Mouse (Mus musculus): Measurements from ENCODE around the gene Pcx. TPM values are rescaled to one million over a fixed set of nuclear protein-coding genes. Genes with fewer than 3 reads are reported as not detected.

Pcx gene
- 1.5 and 1.7 TPM in 2 replicates for total RNA-seq (2023)

DNA sequence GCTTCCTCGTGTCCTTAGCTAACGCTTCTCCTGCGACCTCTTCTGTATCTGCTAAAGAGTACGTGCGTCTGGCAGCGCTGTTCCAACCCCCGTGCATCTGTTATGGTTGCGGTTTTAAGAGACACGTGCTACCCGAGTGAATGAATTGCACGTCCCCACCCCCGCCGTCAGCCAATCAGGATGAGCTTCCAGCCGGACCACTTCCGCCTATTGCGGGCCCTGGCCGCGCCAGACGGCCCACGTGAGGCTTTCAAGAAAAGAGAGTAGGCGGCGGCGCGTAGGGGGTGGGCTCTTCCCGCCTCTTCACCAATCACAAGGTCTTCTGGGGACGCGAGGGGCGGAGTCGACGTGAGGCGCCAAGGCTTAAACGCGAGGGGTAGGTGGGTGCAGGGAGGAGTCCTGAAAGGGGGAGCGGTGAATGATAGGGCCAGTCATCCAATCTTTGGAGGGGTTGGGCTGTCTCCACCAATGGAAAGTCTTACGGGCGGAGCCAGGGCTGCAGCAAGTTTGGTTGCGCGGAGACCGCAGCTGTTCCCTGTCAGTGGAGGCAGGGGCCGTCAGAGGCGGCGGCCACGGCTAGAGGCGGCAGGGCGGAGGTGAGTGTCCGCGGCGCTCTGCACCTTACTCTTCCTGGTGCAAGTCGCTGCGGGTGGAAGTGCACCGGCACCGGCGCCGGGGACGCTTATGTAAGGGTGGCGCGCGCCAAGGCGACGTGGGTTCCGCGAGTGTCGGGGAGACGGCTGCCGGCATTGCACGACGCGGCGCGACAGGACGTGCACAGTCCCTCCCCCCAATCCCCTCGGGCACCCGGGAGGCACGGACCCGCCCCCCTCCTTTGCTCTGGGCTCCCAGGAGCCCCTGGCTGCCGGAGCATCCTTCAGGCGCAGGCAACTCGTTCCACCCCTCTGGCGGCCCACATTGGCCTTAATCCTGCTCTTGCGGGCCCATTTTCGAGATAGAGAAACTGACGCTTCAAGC is at the start of gene Pcx:
TSS of gene Pcx (plus strand) at position 487 of the 978 bp plus-strand sequence.

DNA sequence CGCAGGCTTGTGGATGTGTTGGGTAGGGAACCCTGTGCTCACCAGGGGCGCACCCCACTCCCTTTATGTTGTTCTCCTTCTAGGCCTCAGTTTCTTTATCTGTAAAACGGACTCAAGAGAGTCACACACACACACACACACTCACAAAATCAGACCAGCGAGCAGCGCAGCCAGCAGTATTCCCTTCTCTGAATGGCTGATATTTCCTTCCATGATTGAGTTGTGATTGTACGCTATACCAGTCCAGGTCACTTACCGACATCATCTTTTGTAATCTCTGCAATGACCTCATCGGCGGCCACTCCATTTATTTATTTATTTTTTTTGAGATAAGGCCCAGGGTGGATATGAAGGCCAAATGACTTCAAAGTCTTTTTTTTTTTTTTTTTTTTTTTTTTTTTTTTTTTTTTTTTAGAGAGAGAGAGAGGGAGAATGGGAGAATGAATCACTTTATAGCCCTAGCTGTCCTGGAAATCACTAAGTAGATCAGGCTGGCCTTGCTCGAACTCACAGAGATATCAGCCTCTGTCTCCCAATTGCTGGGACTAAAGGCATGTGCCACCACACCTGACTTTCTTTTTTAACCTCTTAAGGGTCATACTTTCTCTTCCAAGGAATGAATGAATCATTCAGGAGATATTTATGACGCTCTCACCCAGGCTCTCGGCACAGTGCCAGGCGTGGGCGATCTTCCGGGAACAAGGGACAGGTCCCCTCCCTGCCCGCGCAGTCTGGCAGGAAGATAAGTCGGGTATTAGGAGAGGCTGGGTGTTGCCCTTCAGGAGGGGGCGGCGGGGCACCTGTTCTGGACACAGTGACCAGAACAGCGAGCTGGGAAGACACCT is 32.7 kb upstream of the Pcx start, which contains the start of gene Syt12:
TSS of gene Syt12 (minus strand) at position 103 of the 845 bp plus-strand sequence.

DNA sequence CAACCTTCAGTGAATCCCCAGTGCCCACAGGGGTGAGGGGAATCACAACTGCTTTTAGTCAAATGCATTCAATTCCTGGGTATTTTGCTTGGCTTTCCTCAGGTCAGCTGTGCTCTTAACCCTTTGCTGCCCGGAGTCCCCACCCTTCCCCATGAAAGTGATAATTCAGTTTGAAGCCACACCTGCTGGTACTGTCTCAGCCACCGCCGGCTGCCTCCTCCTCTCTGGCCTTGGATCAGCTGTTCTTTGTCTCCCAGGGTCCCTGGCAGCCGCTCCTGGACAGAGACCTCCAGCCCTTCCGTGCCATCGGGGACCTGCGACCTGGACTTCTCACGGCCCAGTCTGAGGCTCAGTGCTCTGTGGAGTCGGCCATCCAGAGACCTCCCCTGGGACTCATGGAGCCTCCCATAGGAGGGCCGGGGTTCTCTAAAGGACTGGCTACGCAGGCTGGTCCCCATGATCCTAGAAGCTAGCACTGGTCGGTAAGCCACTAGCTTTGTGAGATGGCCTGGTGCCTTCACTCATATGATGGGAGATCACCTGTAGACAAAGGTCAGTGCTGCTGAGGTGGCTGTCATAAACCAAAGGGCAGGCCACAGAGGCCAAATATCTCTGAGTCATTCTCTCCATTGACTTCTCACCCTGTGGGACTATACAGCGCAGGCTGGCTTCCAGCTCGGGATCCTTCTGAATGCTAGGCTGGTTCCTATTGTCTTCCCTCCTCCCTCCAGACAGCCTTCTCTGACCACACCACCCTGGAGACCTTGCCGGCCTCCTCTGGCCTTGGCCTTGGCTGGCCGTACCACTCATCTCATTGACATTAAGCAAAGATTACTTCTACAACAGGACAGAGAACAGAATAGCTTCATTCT is 12.0 kb upstream of the Pcx start, which contains the start of gene 2010003K11Rik:
TSS of gene 2010003K11Rik (minus strand) at position 522 of the 872 bp plus-strand sequence.

DNA sequence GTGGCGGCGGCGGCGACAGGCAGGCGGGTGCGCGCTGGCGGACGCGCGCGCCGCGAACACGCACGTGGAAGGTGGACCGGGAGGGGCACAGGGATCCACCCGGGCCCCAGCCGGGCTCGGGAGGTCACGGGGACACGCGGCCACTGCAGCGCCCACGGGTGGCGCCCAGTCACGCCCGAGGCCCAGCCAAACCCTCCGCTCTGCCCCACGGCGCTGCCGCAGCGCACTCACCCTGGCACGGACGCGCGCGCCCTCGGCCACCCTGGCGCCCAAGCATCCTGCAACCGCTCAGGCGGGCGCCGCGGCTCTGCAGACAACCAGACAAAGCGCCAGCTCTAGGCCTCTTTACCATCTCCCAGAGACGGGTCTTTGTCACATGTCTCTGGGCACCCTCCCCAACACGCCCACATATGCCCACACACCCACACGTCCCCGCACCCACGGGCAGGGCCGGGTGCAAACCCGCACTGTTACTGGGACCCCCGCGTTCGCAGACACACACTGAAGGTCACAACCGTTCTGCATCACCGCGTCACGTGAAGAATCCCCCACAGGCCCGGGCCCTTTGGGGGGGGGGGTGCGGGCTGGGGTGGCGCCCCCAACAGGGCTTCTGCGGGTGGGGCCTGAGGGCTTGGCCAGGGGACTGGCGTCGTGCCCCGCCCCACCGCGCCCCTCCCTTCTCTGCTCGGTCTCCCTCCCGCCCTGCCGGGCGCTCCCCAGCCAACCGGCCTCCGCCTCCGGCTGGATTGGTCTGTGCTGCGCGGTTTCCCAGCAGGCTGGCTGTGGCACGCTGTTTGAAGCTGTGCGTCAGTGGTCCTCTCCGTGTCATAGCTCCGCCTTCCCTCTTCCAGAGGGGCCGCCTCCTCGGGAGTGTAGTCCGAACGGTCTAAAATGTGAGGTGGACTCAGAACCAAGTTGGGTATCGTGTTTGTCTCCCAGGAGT is 105.2 kb downstream of the Pcx start, which contains the start of gene Lrfn4:
TSS of gene Lrfn4 (minus strand) at position 517 of the 943 bp plus-strand sequence.

DNA sequence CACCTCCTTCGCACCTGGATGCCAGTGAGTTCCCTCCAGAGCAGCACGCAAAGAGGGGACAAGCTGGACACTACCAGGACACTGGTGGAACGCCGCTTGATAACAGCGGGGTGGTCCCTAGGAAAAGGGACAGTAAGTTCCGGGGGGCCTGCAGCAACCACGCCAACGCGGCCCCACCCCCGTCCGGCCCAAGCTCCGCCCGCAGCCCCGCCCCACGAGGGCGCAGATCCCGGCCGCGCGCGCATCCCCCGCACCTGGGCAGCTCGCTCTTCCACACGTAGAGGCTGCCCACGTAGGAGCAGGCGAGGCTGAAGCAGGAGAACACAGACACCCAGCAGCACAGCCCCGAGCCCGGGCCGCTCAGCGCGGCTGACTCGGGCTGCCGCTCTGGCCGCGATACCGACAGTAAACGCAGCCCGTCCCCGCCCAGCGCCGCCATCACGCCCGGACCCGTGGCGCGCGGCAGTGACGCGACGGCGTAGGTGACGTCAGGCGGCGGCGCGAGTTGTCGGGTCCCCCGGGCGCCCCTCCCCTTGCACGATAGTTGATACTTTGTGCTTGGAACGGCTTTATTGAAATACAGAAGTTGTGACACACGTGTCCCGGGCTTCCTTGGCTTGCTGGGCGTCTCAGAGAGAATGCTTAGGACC is 115.0 kb downstream of the Pcx start, which contains the start of gene Rce1:
TSS of gene Rce1 (minus strand) at position 463 of the 650 bp plus-strand sequence.

Other genes starting within 250 kb of the Pcx start
- 27.9 and 44.6 TPM in 2 replicates for gene Ssh3, start 241.3 kb upstream of the Pcx start, total RNA-seq (2023)
- 43.5 and 55.6 TPM in 2 replicates for gene Ankrd13d, start 227.3 kb upstream of the Pcx start, total RNA-seq (2023)
- 421 and 572 TPM in 2 replicates for gene Grk2, start 204.2 kb upstream of the Pcx start, total RNA-seq (2023)
- gene Kdm2a, start 112.2 kb upstream of the Pcx start, total RNA-seq (2023), result 112 and 155 TPM in 2 replicates
- gene Rhod, start 71.0 kb upstream of the Pcx start, total RNA-seq (2023), result not detected in 2 replicates
- not detected in 2 replicates for gene Syt12, start 33.0 kb upstream of the Pcx start, total RNA-seq (2023)
- gene 2010003K11Rik, start 11.9 kb upstream of the Pcx start, total RNA-seq (2023), result not detected in 2 replicates
- gene Lrfn4, start 105.2 kb downstream of the Pcx start, total RNA-seq (2023), result 0.29 and 0.76 TPM in 2 replicates
- gene Rce1, start 115.2 kb downstream of the Pcx start, total RNA-seq (2023), result 11.7 and 17.7 TPM in 2 replicates
- gene Gm960, start 188.2 kb downstream of the Pcx start, total RNA-seq (2023), result not detected in 2 replicates
- gene Sptbn2, start 200.7 kb downstream of the Pcx start, total RNA-seq (2023), result 0.05 TPM in 1 of 2 replicates, not detected in the other
- 10.2 and 11.6 TPM in 2 replicates for gene Rbm4b, start 246.0 kb downstream of the Pcx start, total RNA-seq (2023)

Measured in neutrophil, adult 65 days (primary cell).